Mouse (Mus musculus) lung, postnatal 36 days (tissue): ENCODE measurements around the gene Krtap27-1.

Experiments
- DNase-seq: peaks from one replicate; pipeline ENCODE4 v3.0.0; 2022; ENCODE audit warnings: mixed read lengths

Krtap27-1 gene

GRCm38 (mm10) chr16:88671571-88671970 lies at the start of gene Krtap27-1:
Gene Krtap27-1, minus strand, starts transcription at chr16:88671671.
- DNase-seq: no peak

- no peak for DNase-seq
Observed at GRCm38 (mm10) chr16:88720031-88720430, 48.6 kb upstream of the Krtap27-1 start.

GRCm38 (mm10) chr16:88716549-88716948 lies 45.1 kb upstream of the Krtap27-1 start:
- no peak for DNase-seq

GRCm38 (mm10) chr16:88711245-88711644 lies 39.8 kb upstream of the Krtap27-1 start:
- DNase-seq: no peak

- DNase-seq: peak; percentile 7
Observed at GRCm38 (mm10) chr16:88710757-88711156, 39.3 kb upstream of the Krtap27-1 start.

GRCm38 (mm10) chr16:88707496-88708012 lies 36.1 kb upstream of the Krtap27-1 start, which contains the start of gene 2310061N02Rik:
Gene 2310061N02Rik, minus strand, starts transcription at chr16:88707962.
- no peak for DNase-seq

GRCm38 (mm10) chr16:88701072-88701864 lies 29.8 kb upstream of the Krtap27-1 start:
- peak; percentile 23 for DNase-seq

- DNase-seq: no peak
Observed at GRCm38 (mm10) chr16:88696256-88696655, 24.8 kb upstream of the Krtap27-1 start.

GRCm38 (mm10) chr16:88681282-88681681 lies 9.8 kb upstream of the Krtap27-1 start:
- no peak for DNase-seq

GRCm38 (mm10) chr16:88679099-88679498 lies 7.6 kb upstream of the Krtap27-1 start:
- DNase-seq: no peak

GRCm38 (mm10) chr16:88657426-88657825 lies 14.0 kb downstream of the Krtap27-1 start:
- DNase-seq: no peak

GRCm38 (mm10) chr16:88651952-88652351 lies 19.5 kb downstream of the Krtap27-1 start:
- DNase-seq: no peak

GRCm38 (mm10) chr16:88651082-88651481 lies 20.4 kb downstream of the Krtap27-1 start:
- no peak for DNase-seq

GRCm38 (mm10) chr16:88647358-88647846 lies 24.1 kb downstream of the Krtap27-1 start, which contains the start of gene Krtap26-1:
Gene Krtap26-1, minus strand, starts transcription at chr16:88647796.
- DNase-seq: no peak

- DNase-seq: no peak
Observed at GRCm38 (mm10) chr16:88646366-88647111, 24.9 kb downstream of the Krtap27-1 start.

GRCm38 (mm10) chr16:88640053-88640452 lies 31.4 kb downstream of the Krtap27-1 start:
- no peak for DNase-seq

GRCm38 (mm10) chr16:88635142-88635541 lies 36.3 kb downstream of the Krtap27-1 start:
- DNase-seq: peak; percentile 7

GRCm38 (mm10) chr16:88631474-88631873 lies 40.0 kb downstream of the Krtap27-1 start:
- no peak for DNase-seq

- no peak for DNase-seq
Observed at GRCm38 (mm10) chr16:88627566-88627965, 43.9 kb downstream of the Krtap27-1 start, which contains the start of gene 2310079G19Rik. Gene 2310079G19Rik, minus strand, starts transcription at chr16:88627666.
